In the genomic region with DNA sequence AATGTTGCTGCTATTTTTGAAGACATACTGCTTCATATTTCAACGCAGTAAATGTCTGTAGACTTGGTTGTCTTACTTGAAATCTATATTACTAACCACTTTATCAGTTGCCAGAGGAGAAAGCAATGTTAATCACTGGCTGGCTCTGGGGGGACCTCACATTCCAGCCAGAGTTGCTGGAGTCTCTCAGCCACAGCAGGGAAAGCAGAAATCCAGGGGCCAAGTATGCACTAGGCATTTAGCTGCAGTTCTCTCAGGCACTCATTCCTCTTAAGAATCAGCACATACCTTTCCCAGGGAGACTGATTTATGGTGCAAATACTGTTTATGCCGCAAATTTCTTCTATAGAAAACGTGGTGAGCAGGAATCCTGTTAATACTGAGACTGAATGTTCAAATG, we compare ENCODE assay signal across 8 mouse cellular contexts.
DNase-seq lines count a peak whose midpoint lies in the region; ATAC-seq lines count a peak whose summit lies in the region.

No protein-coding gene starts in this region.

- H3K27me3 ChIP-seq in heart, embryonic 12.5 days (replicated peaks) = no peaks in the 10 kb centered on the region
- H3K27me3 ChIP-seq in limb, embryonic 12.5 days = no peaks in the 10 kb centered on the region
- H3K27me3 ChIP-seq in limb, embryonic 10.5 days (ENCODE audit: low read depth, poor library complexity, severe bottlenecking) = no peaks in the 10 kb centered on the region
- no peaks in the 10 kb centered on the region for H3K27me3 ChIP-seq in forebrain, embryonic 12.5 days

- no peaks in the 10 kb centered on the region for H3K9me3 ChIP-seq in heart, embryonic 12.5 days (replicated peaks)
- no peaks in the 10 kb centered on the region for H3K9me3 ChIP-seq in limb, embryonic 12.5 days
- H3K9me3 ChIP-seq in limb, embryonic 10.5 days (replicated peaks) = no peaks in the 10 kb centered on the region
- H3K9me3 ChIP-seq in forebrain, embryonic 12.5 days = no peaks in the 10 kb centered on the region

- no peak for ATAC-seq in heart, embryonic 12.5 days (ENCODE audit: insufficient number of reproducible peaks, low FRiP score)
- no peak for ATAC-seq in limb, embryonic 12.5 days (ENCODE audit: insufficient number of reproducible peaks, insufficient read depth, low FRiP score, low TSS enrichment, low read depth)
- peak; percentile 68; the same call in 1 of the 2 replicates for ATAC-seq in forebrain, embryonic 12.5 days (ENCODE audit: low FRiP score)

- no peak overlapping the region for H3K9ac ChIP-seq in heart, embryonic 12.5 days
- H3K9ac ChIP-seq in limb, embryonic 12.5 days (replicated peaks) = no peak overlapping the region
- H3K9ac ChIP-seq in forebrain, embryonic 12.5 days = no peak overlapping the region

- H3K4me1 ChIP-seq in heart, embryonic 12.5 days (replicated peaks) = peaks cover 9% of the 10 kb centered on the region; the same call in 1 of the 2 replicates
- H3K4me1 ChIP-seq in limb, embryonic 12.5 days (replicated peaks) = peaks cover 3% of the 10 kb centered on the region
- peaks cover 7% of the 10 kb centered on the region; the same call in 1 of the 2 replicates for H3K4me1 ChIP-seq in limb, embryonic 10.5 days
- H3K4me1 ChIP-seq in forebrain, embryonic 12.5 days = peaks cover 6% of the 10 kb centered on the region

- H3K36me3 ChIP-seq in heart, embryonic 12.5 days = no peaks in the 10 kb centered on the region
- H3K36me3 ChIP-seq in limb, embryonic 12.5 days = no peaks in the 10 kb centered on the region
- no peaks in the 10 kb centered on the region for H3K36me3 ChIP-seq in limb, embryonic 10.5 days
- H3K36me3 ChIP-seq in forebrain, embryonic 12.5 days (replicated peaks) = no peaks in the 10 kb centered on the region

- no peak overlapping the region for H3K4me2 ChIP-seq in heart, embryonic 12.5 days
- H3K4me2 ChIP-seq in limb, embryonic 12.5 days = no peak overlapping the region
- H3K4me2 ChIP-seq in forebrain, embryonic 12.5 days = no peak overlapping the region

- no peak for DNase-seq in heart, adult 9 months (ENCODE audit: low spot score in 2 of 2)
- DNase-seq in limb, embryonic 10.5 days (ENCODE audit: low spot score) = no peak
- peak; percentile 2 for DNase-seq in lung, postnatal 25 days (ENCODE audit: low spot score)
- no peak for DNase-seq in frontal cortex, postnatal 14 days (ENCODE audit: low spot score in 2 of 2)
- no peak for DNase-seq in adipocyte (ENCODE audit: low spot score)

- no peak overlapping the region for H3K4me3 ChIP-seq in heart, embryonic 12.5 days
- no peak overlapping the region for H3K4me3 ChIP-seq in limb, embryonic 12.5 days (replicated peaks)
- no peak overlapping the region for H3K4me3 ChIP-seq in limb, embryonic 10.5 days
- H3K4me3 ChIP-seq in forebrain, embryonic 12.5 days (replicated peaks) = no peak overlapping the region

- 35% methylated on average over 3 of the region's 3 CpGs for WGBS in heart, embryonic 12.5 days
- WGBS in limb, embryonic 12.5 days = 52% methylated on average over 3 of the region's 3 CpGs
- WGBS in limb, embryonic 10.5 days = 60% methylated on average over 3 of the region's 3 CpGs
- 32% methylated on average over 3 of the region's 3 CpGs for WGBS in forebrain, embryonic 12.5 days

- H3K27ac ChIP-seq in heart, embryonic 12.5 days (ENCODE audit: poor library complexity, severe bottlenecking) = peak overlapping the region; percentile 78; the same call in 1 of the 2 replicates
- H3K27ac ChIP-seq in limb, embryonic 12.5 days = 0 out of 2 replicates have a peak overlapping the region, but pooled peaks have one; percentile 29
- no peak overlapping the region for H3K27ac ChIP-seq in limb, embryonic 10.5 days
- peak overlapping the region; percentile 68 for H3K27ac ChIP-seq in forebrain, embryonic 12.5 days
